Mouse (Mus musculus): ENCODE data around the gene Atf6b.
A peak's percentile ranks its signal among the peaks of the same experiment; 100 is the strongest.

Atf6b gene

GRCm38 (mm10) chr17:34700671-34701071, 53.7 kb downstream of the Atf6b start:
- peak; percentile 40 for DNase-seq
